ENCODE assay signal across 10 mouse cellular contexts in genomic region chr3:31061786-31062120, GRCm38 (mm10). TPM values are rescaled to one million over a fixed set of nuclear protein-coding genes. Genes with fewer than 3 reads are reported as not detected.
DNase-seq lines count a peak whose midpoint lies in the region; ATAC-seq and TF ChIP-seq lines count a peak whose summit lies in the region.
"Had no signal": no experiment of that assay in that cellular context is flagged by ENCODE, and none has a peak within 500 bp of the region (broad histone marks: within the 10 kb centered on the region; RNA-seq: fewer than 3 reads in every experiment).

No protein-coding gene starts in this region.

- 37% methylated on average over 4 of the region's 4 CpGs for WGBS in liver, postnatal 0 days (ENCODE audit: insufficient replicate concordance)

- no peaks in the 10 kb centered on the region for H3K27me3 ChIP-seq in liver, postnatal 0 days (ENCODE audit: insufficient read depth, low read length)
- H3K27me3 ChIP-seq: hindbrain, embryonic 12.5 days had no signal

- peak overlapping the region; percentile 38; the same call in 1 of the 2 replicates for H3K9ac ChIP-seq in liver, postnatal 0 days (replicated peaks)
- H3K9ac ChIP-seq: hindbrain, embryonic 12.5 days had no signal

- no peak for TF ChIP-seq CTCF in gastrocnemius, adult 2 months (IDR thresholded peaks at IDR 0.05)
- TF ChIP-seq CTCF in liver, postnatal 0 days (IDR thresholded peaks at IDR 0.05; ENCODE audit: low read depth), result peak; percentile 58

- no peaks in the 10 kb centered on the region for H3K36me3 ChIP-seq in liver, postnatal 0 days (replicated peaks; ENCODE audit: insufficient read depth, low read length)
- H3K36me3 ChIP-seq: hindbrain, embryonic 12.5 days had no signal

- H3K4me2 ChIP-seq in liver, postnatal 0 days (ENCODE audit: low read depth, low read length), result peak overlapping the region; percentile 58
- H3K4me2 ChIP-seq: hindbrain, embryonic 12.5 days had no signal

- DNase-seq in gastrocnemius, adult 2 months, result no peak
- DNase-seq in gastrocnemius, adult 18-20 months (ENCODE audit: low spot score), result no peak
- peak; percentile 35 for DNase-seq in retina, postnatal 1 day
- DNase-seq in retina, embryonic 14.5 days (ENCODE audit: low spot score), result no peak
- DNase-seq in liver, postnatal 0 days, result no peak
- peak; percentile 74 for DNase-seq in thymus, postnatal 25 days
- no peak for DNase-seq in urinary bladder, postnatal 25 days (ENCODE audit: low spot score)
- DNase-seq: midbrain, embryonic 14.5 days had no signal

- no peaks in the 10 kb centered on the region for H3K9me3 ChIP-seq in liver, postnatal 0 days (ENCODE audit: low read length)
- H3K9me3 ChIP-seq: hindbrain, embryonic 12.5 days had no signal

- H3K4me1 ChIP-seq in liver, postnatal 0 days (ENCODE audit: insufficient read depth), result peaks cover 2% of the 10 kb centered on the region; the same call in 1 of the 2 replicates

- TF ChIP-seq EP300 in liver, postnatal 0 days (IDR thresholded peaks at IDR 0.05; ENCODE audit: low read depth), result no peak

- intact Hi-C loops in gastrocnemius, adult 2 months (cut with DNase I), result no loop called here

- H3K27ac ChIP-seq in gastrocnemius, adult 2 months, result no peak overlapping the region
- peak overlapping the region; percentile 83 for H3K27ac ChIP-seq in liver, postnatal 0 days (ENCODE audit: low read depth)
- H3K27ac ChIP-seq: hindbrain, embryonic 12.5 days had no signal

- ATAC-seq in liver, postnatal 0 days, result no peak
- ATAC-seq in inflammation-experienced regulatory T-cells, adult 6 months, result no peak

- peak overlapping the region; percentile 48 for H3K4me3 ChIP-seq in gastrocnemius, adult 2 months
- peak overlapping the region; percentile 24 for H3K4me3 ChIP-seq in liver, postnatal 0 days (ENCODE audit: low read depth, low read length)
- H3K4me3 ChIP-seq: hindbrain, embryonic 12.5 days had no signal

RNA-seq across cellular contexts. Expression of gene Skil, which starts 33.1 kb away (rescaled TPM):
- 10 to 100 TPM in 1 of 2 experiments, 1 to 10 TPM in 1; 8.3 to 19.8 TPM for total RNA-seq in gastrocnemius, adult 2 months (2021)
- 10 to 100 TPM; 13.2 to 17.1 TPM for total RNA-seq in gastrocnemius, adult 18-20 months (2021)
- 7.3 and 8.2 TPM in 2 replicates for polyA plus RNA-seq in liver, postnatal 0 days (2015; fragmentation: Nextera tagmentation; extraction: Ambion mirVana)
- polyA plus RNA-seq in inflammation-experienced regulatory T-cells, adult 6 months (2017; shearing (Covaris generic)), result 10 to 100 TPM; 29.8 to 63.7 (median 62.7) TPM

Comparison
In these comparisons a context has a peak if more than half of its experiments do, and no peak if none do; other contexts are left out.
1. DNase-seq: peak in retina, postnatal 1 day (single experiment) and thymus, postnatal 25 days (single experiment); none in gastrocnemius, adult 2 months (single experiment), gastrocnemius, adult 18-20 months (single experiment), retina, embryonic 14.5 days (single experiment), liver, postnatal 0 days (single experiment) and urinary bladder, postnatal 25 days (single experiment).